Mouse (Mus musculus): ENCODE measurements at regions not wholly inside any gene's neighbourhood (a gene's known extent, or its start where the extent isn't known, plus 50 kb on each side); places are given as distances from the start of the nearest gene placed in this dataset.

DNA sequence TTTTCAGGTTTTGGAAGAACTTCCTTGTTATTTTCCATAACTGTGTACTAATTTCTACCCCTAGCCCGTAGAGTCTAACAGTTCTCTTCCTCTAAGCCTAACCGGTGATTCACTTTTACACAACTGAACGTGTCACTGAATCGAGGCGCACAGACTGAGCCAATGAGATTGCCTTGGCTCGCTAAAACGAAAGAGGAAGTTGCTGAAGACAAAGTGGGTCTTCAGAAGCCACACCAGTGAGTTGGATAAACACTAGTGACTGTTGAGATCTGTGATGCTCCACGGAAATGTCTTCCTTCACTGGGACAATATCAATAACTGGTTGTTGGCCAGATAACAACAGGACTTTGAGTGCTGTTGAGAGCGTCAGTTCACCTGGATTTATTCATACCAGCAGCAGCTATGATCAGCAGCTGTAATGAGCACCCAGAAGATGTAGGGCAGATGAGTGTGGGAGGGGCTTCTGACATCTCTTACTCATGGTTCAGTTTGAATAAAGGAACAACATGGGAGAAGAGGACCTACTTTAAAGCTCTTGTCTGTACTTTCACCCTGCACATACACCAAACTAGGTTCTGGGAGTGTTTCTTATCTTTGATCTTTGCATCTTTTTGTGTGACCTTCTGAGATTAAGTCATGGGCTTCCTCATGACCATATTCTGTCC, 75.3 kb upstream of the Igfbp7 start:
- Histone ChIP-seq H3K4me2 (no peak overlapping the region), H3K9ac (no peak overlapping the region), H3K9me3 (replicated peaks) (no peaks in the 10 kb centered on the region), H3K4me1 (replicated peaks) (peaks cover 23% of the 10 kb centered on the region), H3K36me3 (no peaks in the 10 kb centered on the region), H3K4me3 (no peak overlapping the region), H3K27me3 (replicated peaks) (no peaks in the 10 kb centered on the region), H3K27ac (ENCODE audit: poor library complexity, severe bottlenecking) (no peak overlapping the region)
- no peak for ATAC-seq (ENCODE audit: insufficient number of reproducible peaks, low FRiP score)
- 84% methylated on average over 9 of the region's 9 CpGs for WGBS

- H3K27ac ChIP-seq (ENCODE audit: poor library complexity, severe bottlenecking), result no peak overlapping the region
- peaks cover 10% of the 10 kb centered on the region for H3K4me1 ChIP-seq (replicated peaks)
- H3K36me3 ChIP-seq, result no peaks in the 10 kb centered on the region
- no peak overlapping the region for H3K9ac ChIP-seq
- 66% methylated on average over 1 of the region's 1 CpGs for WGBS
- ATAC-seq (ENCODE audit: insufficient number of reproducible peaks, low FRiP score), result no peak
- no peaks in the 10 kb centered on the region for H3K27me3 ChIP-seq (replicated peaks)
- no peak overlapping the region for H3K4me3 ChIP-seq
- H3K4me2 ChIP-seq, result no peak overlapping the region
- no peaks in the 10 kb centered on the region for H3K9me3 ChIP-seq (replicated peaks)
Measured at GRCm38 (mm10) chr5:77481811-77482210, 74.0 kb upstream of the Igfbp7 start.

- no peaks in the 10 kb centered on the region for H3K27me3 ChIP-seq (replicated peaks)
- no peaks in the 10 kb centered on the region for H3K4me1 ChIP-seq (replicated peaks)
- no peak overlapping the region for H3K4me3 ChIP-seq
- no peak overlapping the region for H3K4me2 ChIP-seq
- H3K36me3 ChIP-seq, result no peaks in the 10 kb centered on the region
- H3K9me3 ChIP-seq (replicated peaks), result no peaks in the 10 kb centered on the region
- WGBS, result 78% methylated on average over 9 of the region's 9 CpGs
- H3K9ac ChIP-seq, result no peak overlapping the region
- H3K27ac ChIP-seq (ENCODE audit: poor library complexity, severe bottlenecking), result no peak overlapping the region
- ATAC-seq (ENCODE audit: insufficient number of reproducible peaks, low FRiP score), result no peak
Measured at GRCm38 (mm10) chr5:77477794-77478193, 70.0 kb upstream of the Igfbp7 start.

DNA sequence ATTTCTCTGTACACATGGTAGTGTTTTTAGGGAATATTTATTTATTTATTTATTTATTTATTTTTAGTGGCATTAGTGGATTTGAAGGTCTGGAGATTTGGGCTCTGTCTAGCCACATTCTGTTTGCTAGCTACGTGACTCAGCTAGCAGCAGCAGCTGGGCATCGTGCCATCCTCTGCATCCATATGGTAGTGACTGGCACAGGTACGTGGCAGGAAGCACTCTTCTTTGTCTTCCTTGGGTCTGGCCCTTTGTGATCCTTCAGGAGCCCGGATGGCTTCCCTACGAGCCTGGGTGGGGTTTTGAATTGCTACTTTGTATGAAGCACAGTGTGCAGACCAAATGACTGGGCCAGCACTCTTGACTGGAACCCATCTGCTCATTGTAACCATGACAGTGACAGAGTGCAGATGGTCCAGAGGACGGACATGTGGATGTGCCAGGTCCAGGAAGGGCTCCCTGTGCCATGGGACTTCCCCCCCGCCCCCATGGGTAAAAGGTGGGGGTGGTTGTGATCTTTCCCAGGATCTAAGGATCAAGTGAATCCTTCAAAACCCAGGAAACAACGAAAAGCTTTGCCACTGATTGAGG, 66.2 kb upstream of the Igfbp7 start:
- ATAC-seq (ENCODE audit: insufficient number of reproducible peaks, low FRiP score), result no peak
- WGBS, result 46% methylated on average over 8 of the region's 8 CpGs
- no peak overlapping the region for H3K27ac ChIP-seq (ENCODE audit: poor library complexity, severe bottlenecking)
- no peaks in the 10 kb centered on the region for H3K36me3 ChIP-seq
- no peak overlapping the region for H3K4me3 ChIP-seq
- H3K27me3 ChIP-seq (replicated peaks), result no peaks in the 10 kb centered on the region
- H3K4me2 ChIP-seq, result no peak overlapping the region
- H3K4me1 ChIP-seq (replicated peaks), result no peaks in the 10 kb centered on the region
- H3K9me3 ChIP-seq (replicated peaks), result no peaks in the 10 kb centered on the region
- H3K9ac ChIP-seq, result no peak overlapping the region

DNA sequence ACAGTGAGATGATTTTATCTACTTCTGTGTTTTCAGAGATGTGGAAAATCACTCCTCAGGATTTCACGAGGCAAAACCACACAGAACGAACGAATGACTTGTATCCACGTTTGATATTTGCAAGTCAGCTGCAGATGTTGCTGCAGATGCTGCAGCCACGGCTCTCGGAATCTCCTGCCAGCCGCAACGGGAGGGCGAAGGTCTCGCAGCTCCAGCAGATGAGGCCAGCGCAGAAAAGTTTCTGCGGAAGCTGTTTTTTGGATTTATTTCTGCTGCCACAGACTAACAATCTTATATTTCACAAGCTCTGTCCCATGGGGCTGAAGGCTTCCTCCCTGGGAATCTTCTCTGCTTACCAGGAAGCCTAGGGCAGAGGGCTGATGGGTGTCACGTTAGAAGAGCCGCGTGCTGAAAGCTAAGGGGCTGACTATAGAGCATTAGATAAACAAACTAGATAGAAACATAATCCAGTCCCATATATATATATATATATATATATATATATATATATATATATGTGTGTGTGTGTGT, 61.5 kb upstream of the Igfbp7 start:
- Histone ChIP-seq H3K36me3 (no peaks in the 10 kb centered on the region), H3K4me3 (no peak overlapping the region), H3K4me1 (replicated peaks) (peaks cover 6% of the 10 kb centered on the region), H3K4me2 (no peak overlapping the region), H3K27ac (ENCODE audit: poor library complexity, severe bottlenecking) (no peak overlapping the region), H3K9ac (no peak overlapping the region), H3K27me3 (replicated peaks) (no peaks in the 10 kb centered on the region), H3K9me3 (replicated peaks) (no peaks in the 10 kb centered on the region)
- ATAC-seq (ENCODE audit: insufficient number of reproducible peaks, low FRiP score), result no peak
- WGBS, result 82% methylated on average over 15 of the region's 15 CpGs

DNA sequence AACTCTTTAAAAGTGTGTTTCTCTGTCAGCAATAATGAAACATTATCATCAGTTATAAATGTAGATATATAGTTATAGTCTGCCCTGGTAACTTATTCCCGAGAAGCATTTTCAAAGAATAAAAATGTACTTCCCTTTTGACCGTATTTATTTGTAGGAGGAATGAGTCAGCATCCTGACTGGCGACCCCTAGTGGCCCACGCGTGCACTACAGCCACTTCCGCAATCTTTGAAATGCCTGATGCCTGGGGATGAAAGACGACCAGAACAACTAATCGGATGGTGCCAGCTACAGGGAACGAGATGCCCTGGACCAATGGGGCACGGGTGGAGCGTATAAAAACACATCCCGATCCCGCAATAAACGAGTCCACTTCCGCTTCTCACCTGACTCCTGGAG, 60.6 kb upstream of the Igfbp7 start:
- no peak for ATAC-seq (ENCODE audit: insufficient number of reproducible peaks, low FRiP score)
- no peak overlapping the region for H3K4me2 ChIP-seq
- 50% methylated on average over 15 of the region's 15 CpGs for WGBS
- peaks cover 6% of the 10 kb centered on the region for H3K4me1 ChIP-seq (replicated peaks)
- no peaks in the 10 kb centered on the region for H3K36me3 ChIP-seq
- H3K27ac ChIP-seq (ENCODE audit: poor library complexity, severe bottlenecking), result no peak overlapping the region
- H3K9me3 ChIP-seq (replicated peaks), result no peaks in the 10 kb centered on the region
- H3K9ac ChIP-seq, result no peak overlapping the region
- no peaks in the 10 kb centered on the region for H3K27me3 ChIP-seq (replicated peaks)
- no peak overlapping the region for H3K4me3 ChIP-seq

DNA sequence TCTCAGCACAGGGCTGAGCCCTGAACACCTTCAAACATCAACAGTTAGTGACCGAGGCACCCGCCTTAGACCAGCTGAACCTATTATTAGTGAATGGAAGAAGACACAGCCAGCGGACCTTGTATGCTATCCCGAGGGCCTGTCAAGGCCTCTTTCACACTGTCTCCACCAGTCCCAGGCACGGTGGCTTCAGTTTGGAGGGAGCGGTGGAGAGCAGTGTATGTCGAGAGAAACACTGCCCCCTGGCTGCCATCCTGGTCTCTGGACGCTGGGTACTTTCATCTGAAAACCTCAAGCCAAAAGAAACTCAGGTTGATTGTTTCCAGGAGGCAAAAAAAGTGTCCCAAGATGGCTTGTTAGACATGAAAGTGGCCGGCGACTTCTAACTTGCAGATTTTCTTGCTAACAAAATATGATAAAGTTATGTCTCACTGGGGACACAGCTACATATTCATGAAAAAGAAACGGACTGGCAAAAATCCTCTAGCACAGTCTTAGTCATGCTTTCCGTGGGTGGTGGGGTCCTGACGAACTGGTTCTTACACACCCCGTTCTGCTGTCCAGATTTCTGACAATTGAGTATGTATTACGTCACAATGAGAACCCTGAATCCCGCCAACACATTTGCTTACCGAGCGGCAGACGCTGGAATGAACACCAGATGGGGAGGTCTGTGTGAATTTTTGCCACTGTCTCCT, 57.2 kb upstream of the Igfbp7 start:
- H3K27ac ChIP-seq (ENCODE audit: poor library complexity, severe bottlenecking), result no peak overlapping the region
- H3K27me3 ChIP-seq (replicated peaks), result no peaks in the 10 kb centered on the region
- H3K4me2 ChIP-seq, result peak overlapping the region; percentile 35
- no peaks in the 10 kb centered on the region for H3K9me3 ChIP-seq (replicated peaks)
- 49% methylated on average over 19 of the region's 19 CpGs for WGBS
- no peaks in the 10 kb centered on the region for H3K36me3 ChIP-seq
- ATAC-seq (ENCODE audit: insufficient number of reproducible peaks, low FRiP score), result no peak
- no peak overlapping the region for H3K9ac ChIP-seq
- H3K4me1 ChIP-seq (replicated peaks), result peaks cover 13% of the 10 kb centered on the region
- H3K4me3 ChIP-seq, result no peak overlapping the region

GRCm38 (mm10) chr5:77459896-77460717, 52.3 kb upstream of the Igfbp7 start:
- no peaks in the 10 kb centered on the region for H3K9me3 ChIP-seq (replicated peaks)
- H3K36me3 ChIP-seq, result no peaks in the 10 kb centered on the region
- peaks cover 13% of the 10 kb centered on the region for H3K4me1 ChIP-seq (replicated peaks)
- peak overlapping the region; percentile 66 for H3K4me2 ChIP-seq
- H3K27me3 ChIP-seq (replicated peaks), result no peaks in the 10 kb centered on the region
- peak overlapping the region; percentile 61 for H3K4me3 ChIP-seq
- 1% methylated on average over 29 of the region's 29 CpGs for WGBS
- peak overlapping the region; percentile 65 for H3K9ac ChIP-seq
- peak; percentile 84 for ATAC-seq (ENCODE audit: insufficient number of reproducible peaks, low FRiP score)
- peak overlapping the region; percentile 58 for H3K27ac ChIP-seq (ENCODE audit: poor library complexity, severe bottlenecking)
